Mouse (Mus musculus): ENCODE results near the gene 1700001C19Rik. TPM values are rescaled to one million over a fixed set of nuclear protein-coding genes. Genes with fewer than 3 reads are reported as not detected.

Gene 1700001C19Rik
- polyA plus RNA-seq (2012; rRNA removed), result 0.13 and 0.28 TPM in 2 replicates

GRCm38 (mm10) chr17:47436907-47437547 lies at the start of gene 1700001C19Rik:
Gene 1700001C19Rik, minus strand, starts transcription at chr17:47437376.
- DNase-seq (ENCODE audit: extremely low spot score in 1 of 2, low spot score in 1 of 2), result no peak

GRCm38 (mm10) chr17:47485791-47486190 lies 48.6 kb upstream of the 1700001C19Rik start:
- no peak for DNase-seq (ENCODE audit: extremely low spot score in 1 of 2, low spot score in 1 of 2)

- no peak for DNase-seq (ENCODE audit: extremely low spot score in 1 of 2, low spot score in 1 of 2)
Observed at GRCm38 (mm10) chr17:47484993-47485392, 47.8 kb upstream of the 1700001C19Rik start.

GRCm38 (mm10) chr17:47484241-47484921 lies 47.2 kb upstream of the 1700001C19Rik start:
- no peak for DNase-seq (ENCODE audit: extremely low spot score in 1 of 2, low spot score in 1 of 2)

GRCm38 (mm10) chr17:47482401-47482800 lies 45.2 kb upstream of the 1700001C19Rik start:
- DNase-seq (ENCODE audit: extremely low spot score in 1 of 2, low spot score in 1 of 2), result peak in 1 of 2 experiments; percentile 61

GRCm38 (mm10) chr17:47479887-47480286 lies 42.7 kb upstream of the 1700001C19Rik start:
- no peak for DNase-seq (ENCODE audit: extremely low spot score in 1 of 2, low spot score in 1 of 2)

- no peak for DNase-seq (ENCODE audit: extremely low spot score in 1 of 2, low spot score in 1 of 2)
Observed at GRCm38 (mm10) chr17:47475714-47476113, 38.5 kb upstream of the 1700001C19Rik start.

GRCm38 (mm10) chr17:47475181-47475580 lies 38.0 kb upstream of the 1700001C19Rik start:
- DNase-seq (ENCODE audit: extremely low spot score in 1 of 2, low spot score in 1 of 2), result no peak

- DNase-seq (ENCODE audit: extremely low spot score in 1 of 2, low spot score in 1 of 2), result no peak
Observed at GRCm38 (mm10) chr17:47474250-47474649, 37.1 kb upstream of the 1700001C19Rik start.

GRCm38 (mm10) chr17:47473434-47473974 lies 36.3 kb upstream of the 1700001C19Rik start:
- peak in 1 of 2 experiments; percentile 54 for DNase-seq (ENCODE audit: extremely low spot score in 1 of 2, low spot score in 1 of 2)

- DNase-seq (ENCODE audit: extremely low spot score in 1 of 2, low spot score in 1 of 2), result peak in 1 of 2 experiments; percentile 25
Observed at GRCm38 (mm10) chr17:47472435-47473350, 35.5 kb upstream of the 1700001C19Rik start.

- no peak for DNase-seq (ENCODE audit: extremely low spot score in 1 of 2, low spot score in 1 of 2)
Observed at GRCm38 (mm10) chr17:47470686-47471085, 33.5 kb upstream of the 1700001C19Rik start.

GRCm38 (mm10) chr17:47470121-47470520 lies 32.9 kb upstream of the 1700001C19Rik start:
- no peak for DNase-seq (ENCODE audit: extremely low spot score in 1 of 2, low spot score in 1 of 2)

GRCm38 (mm10) chr17:47469642-47470041 lies 32.5 kb upstream of the 1700001C19Rik start:
- no peak for DNase-seq (ENCODE audit: extremely low spot score in 1 of 2, low spot score in 1 of 2)

- DNase-seq (ENCODE audit: extremely low spot score in 1 of 2, low spot score in 1 of 2), result no peak
Observed at GRCm38 (mm10) chr17:47468466-47468865, 31.3 kb upstream of the 1700001C19Rik start.

GRCm38 (mm10) chr17:47468063-47468462 lies 30.9 kb upstream of the 1700001C19Rik start:
- no peak for DNase-seq (ENCODE audit: extremely low spot score in 1 of 2, low spot score in 1 of 2)

GRCm38 (mm10) chr17:47467659-47468058 lies 30.5 kb upstream of the 1700001C19Rik start:
- DNase-seq (ENCODE audit: extremely low spot score in 1 of 2, low spot score in 1 of 2), result no peak

GRCm38 (mm10) chr17:47466284-47466683 lies 29.1 kb upstream of the 1700001C19Rik start:
- no peak for DNase-seq (ENCODE audit: extremely low spot score in 1 of 2, low spot score in 1 of 2)

GRCm38 (mm10) chr17:47465016-47465415 lies 27.8 kb upstream of the 1700001C19Rik start:
- DNase-seq (ENCODE audit: extremely low spot score in 1 of 2, low spot score in 1 of 2), result no peak

- DNase-seq (ENCODE audit: extremely low spot score in 1 of 2, low spot score in 1 of 2), result no peak
Observed at GRCm38 (mm10) chr17:47464248-47464965, 27.2 kb upstream of the 1700001C19Rik start.
